Mouse (Mus musculus) heart, postnatal 0 days (tissue): ENCODE measurements around the gene Mdga2. TPM values are rescaled to one million over a fixed set of nuclear protein-coding genes. Genes with fewer than 3 reads are reported as not detected.
A peak's percentile ranks its signal among the peaks of the same experiment; 100 is the strongest.

Experiments
- ATAC-seq: fragments of 200-750 bp; cut with Nextera tagmentation; 2 replicates; pipeline ENCODE4 v1.8.0; 2017; ENCODE audit warnings: low read depth, moderate number of reproducible peaks, moderate library complexity; ENCODE audit not compliant: insufficient read depth
- DNase-seq: peaks from one replicate; pipeline ENCODE4 v3.0.0-alpha.2; 2016; ENCODE audit warnings: low spot score
- H3K27ac ChIP-seq: fragments of 300-500 bp; sonication (generic); 2 replicates; pipeline ENCODE4 v1.5.1; 2014; ENCODE audit warnings: low read depth, mild to moderate bottlenecking
- H3K27me3 ChIP-seq: fragments of 300-500 bp; sonication (generic); 2 replicates; pipeline ENCODE4 v1.6.1; 2014; ENCODE audit warnings: low read length, mixed read lengths; ENCODE audit not compliant: control insufficient read depth, insufficient read depth
- H3K36me3 ChIP-seq: fragments of 300-500 bp; sonication (generic); replicated peaks from 2 replicates; pipeline ENCODE4 v1.6.1; 2014; ENCODE audit warnings: low read length, mixed read lengths; ENCODE audit not compliant: control insufficient read depth, insufficient read depth
- H3K4me1 ChIP-seq: fragments of 300-500 bp; sonication (generic); 2 replicates; pipeline ENCODE4 v1.6.1; 2014; ENCODE audit warnings: antibody characterized with exemption; ENCODE audit not compliant: control insufficient read depth, insufficient read depth
- H3K4me2 ChIP-seq: fragments of 300-500 bp; sonication (generic); 2 replicates; pipeline ENCODE4 v1.6.1; 2014; ENCODE audit warnings: low read depth, mild to moderate bottlenecking, low read length, moderate library complexity
- H3K4me3 ChIP-seq: fragments of 300-500 bp; sonication (generic); 2 replicates; pipeline ENCODE4 v1.5.1; 2014; ENCODE audit warnings: low read depth, low read length
- H3K9ac ChIP-seq: fragments of 300-500 bp; sonication (generic); replicated peaks from 2 replicates; pipeline ENCODE4 v1.6.1; 2014; ENCODE audit warnings: low read depth, low read length, mixed read lengths
- H3K9me3 ChIP-seq: fragments of 300-500 bp; sonication (generic); replicated peaks from 2 replicates; pipeline ENCODE4 v1.6.1; 2016; ENCODE audit warnings: low read length; ENCODE audit not compliant: control insufficient read depth
- CTCF ChIP-seq: IDR thresholded peaks from 2 replicates; pipeline ENCODE4 v1.5.1; 2016; ENCODE audit warnings: antibody characterized with exemption, control low read depth, low read depth
- EP300 ChIP-seq: IDR thresholded peaks from 2 replicates; pipeline ENCODE4 v1.6.1; 2016; ENCODE audit warnings: antibody characterized with exemption, low read depth
- WGBS: fragments of 180-500 bp; shearing (Covaris S2); extraction: QIAGEN DNeasy Blood & Tissue Kit; methylation state at CpG from one replicate; pipeline ENCODE4 v1.1.7; 2014; 5-methylcytosine and 5-hydroxymethylcytosine counted together
- polyA plus RNA-seq: library from polyadenylated mRNA; unstranded; fragments of >200 nt; fragmentation: Nextera tagmentation; extraction: Ambion mirVana; gene quantifications from 2 replicates; pipeline ENCODE4 v1.2.1, GENCODE M21; 2015
- total RNA-seq: library from RNA; depleted of rRNA; stranded (reverse); fragments of >200 nt; gene quantifications from 2 replicates; pipeline ENCODE4 v1.2.3, GENCODE M21; 2014; ENCODE audit warnings: low replicate concordance; rRNA removed

Mdga2 gene
- 0.12 and 0.19 TPM in 2 replicates for total RNA-seq
- polyA plus RNA-seq, result 0.16 and 0.47 TPM in 2 replicates

DNA sequence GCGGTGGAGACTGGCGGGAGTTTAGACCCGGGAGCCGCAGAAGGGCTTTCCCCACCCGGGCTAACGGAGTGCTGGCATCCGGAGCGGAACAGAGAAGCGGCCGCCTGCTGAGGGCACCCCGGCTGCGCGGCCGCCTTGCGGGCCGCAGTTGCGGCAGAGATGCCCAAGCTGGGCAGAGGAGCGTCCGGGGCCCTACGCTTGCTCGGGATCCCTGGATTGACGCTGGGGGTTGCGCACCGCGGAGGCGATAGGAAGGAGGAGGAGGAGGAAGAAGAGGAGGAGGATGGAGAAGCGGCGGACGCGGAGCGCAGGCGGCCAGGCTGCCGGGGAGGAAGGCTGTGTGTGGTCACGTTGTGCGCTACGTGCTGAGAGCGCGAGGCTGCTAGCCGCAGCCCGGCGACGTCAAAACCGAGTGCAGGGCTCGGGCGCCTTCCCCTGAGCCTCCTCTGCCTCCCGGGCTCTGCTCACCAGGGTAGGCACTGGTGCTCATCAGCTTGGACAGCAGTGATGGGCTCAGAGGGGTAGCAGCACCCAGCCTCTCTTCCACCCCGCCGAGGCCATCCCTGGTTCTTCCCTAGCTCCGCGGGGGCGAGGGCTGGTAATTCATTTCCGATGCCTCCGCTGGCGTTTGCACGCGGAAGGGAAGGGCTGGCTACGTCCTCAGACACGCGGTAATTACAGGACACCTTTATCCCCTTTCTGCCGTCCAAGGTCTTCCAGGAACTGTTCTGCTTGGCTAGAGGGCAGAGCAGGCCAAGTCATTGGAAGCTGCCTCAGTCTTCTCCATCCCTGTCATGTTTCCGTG is at the start of gene Mdga2:
Mdga2 (minus strand) TSS at position 329 of the 805 bp plus-strand sequence.
- DNase-seq, result no peak
- TF ChIP-seq EP300 (no peak), CTCF (no peak)
- H3K9me3 ChIP-seq, result no peaks in the 10 kb centered on the region
- peaks cover 5% of the 10 kb centered on the region for H3K4me1 ChIP-seq
- ATAC-seq, result peak; percentile 40
- H3K4me3 ChIP-seq, result peak within 1 kb of the TSS; percentile 58
- H3K9ac ChIP-seq, result peak within 1 kb of the TSS; percentile 30; the same call in 1 of the 2 replicates
- H3K27me3 ChIP-seq, result peaks cover 47% of the 10 kb centered on the region
- H3K36me3 ChIP-seq, result no peaks in the 10 kb centered on the region
- WGBS, result under 1% methylated on average over 54 of the region's 61 CpGs
- no peak within 1 kb of the TSS for H3K27ac ChIP-seq
- peak within 1 kb of the TSS; percentile 94 for H3K4me2 ChIP-seq

DNA sequence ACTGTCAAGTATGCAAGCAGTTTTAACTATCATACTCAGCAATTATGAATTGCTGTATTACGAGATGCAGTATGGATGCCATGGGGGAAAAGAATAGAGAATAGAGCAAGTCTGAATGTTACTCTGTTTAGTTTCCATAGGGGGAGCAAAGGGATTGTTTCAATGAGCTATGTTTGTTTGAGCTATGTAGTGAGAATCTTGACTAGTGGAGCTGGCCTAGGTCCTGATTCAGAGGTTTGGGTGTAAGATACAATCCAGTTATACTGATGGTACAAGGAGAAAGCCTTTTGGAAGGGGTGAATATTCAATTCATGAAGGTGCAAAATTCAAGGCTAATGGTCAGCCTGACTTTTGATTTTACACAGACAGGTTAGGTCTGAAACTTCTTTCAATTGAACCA is 45.1 kb upstream of the Mdga2 start:
- Histone ChIP-seq H3K27me3 (no peaks in the 10 kb centered on the region), H3K36me3 (no peaks in the 10 kb centered on the region), H3K4me3 (no peak overlapping the region), H3K4me2 (no peak overlapping the region), H3K4me1 (no peaks in the 10 kb centered on the region), H3K9me3 (no peaks in the 10 kb centered on the region), H3K27ac (no peak overlapping the region), H3K9ac (no peak overlapping the region)
- ATAC-seq (no peak), DNase-seq (no peak)
- no peak for TF ChIP-seq CTCF
- no peak for TF ChIP-seq EP300
- 62% methylated on average over 1 of the region's 1 CpGs for WGBS

DNA sequence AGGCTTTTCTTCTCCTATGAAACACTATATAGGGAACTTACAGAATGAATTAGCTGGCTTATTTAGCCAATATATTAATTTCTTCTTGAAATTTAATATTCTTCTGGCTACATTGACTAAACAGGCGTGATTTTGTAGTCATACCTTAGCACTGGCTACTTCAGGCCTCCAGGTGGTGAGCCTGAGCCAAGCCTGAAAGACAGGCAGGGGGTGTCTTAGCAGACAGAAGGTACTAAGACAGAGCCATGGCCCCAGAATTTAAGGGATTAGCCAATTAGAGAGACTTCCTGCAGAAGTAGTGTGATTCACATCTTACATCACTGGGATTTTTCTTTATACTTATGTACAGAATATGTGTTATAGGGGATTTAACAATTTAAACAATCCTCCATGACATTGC is 1.2 kb upstream of the Mdga2 start:
- Histone ChIP-seq H3K36me3 (no peaks in the 10 kb centered on the region), H3K4me1 (peaks cover 5% of the 10 kb centered on the region), H3K9ac (no peak overlapping the region), H3K4me2 (no peak overlapping the region), H3K9me3 (no peaks in the 10 kb centered on the region), H3K4me3 (no peak overlapping the region), H3K27me3 (peaks cover 47% of the 10 kb centered on the region), H3K27ac (no peak overlapping the region)
- DNase-seq (no peak), ATAC-seq (no peak)
- TF ChIP-seq CTCF (no peak), EP300 (no peak)
- 48% methylated on average over 1 of the region's 1 CpGs for WGBS

DNA sequence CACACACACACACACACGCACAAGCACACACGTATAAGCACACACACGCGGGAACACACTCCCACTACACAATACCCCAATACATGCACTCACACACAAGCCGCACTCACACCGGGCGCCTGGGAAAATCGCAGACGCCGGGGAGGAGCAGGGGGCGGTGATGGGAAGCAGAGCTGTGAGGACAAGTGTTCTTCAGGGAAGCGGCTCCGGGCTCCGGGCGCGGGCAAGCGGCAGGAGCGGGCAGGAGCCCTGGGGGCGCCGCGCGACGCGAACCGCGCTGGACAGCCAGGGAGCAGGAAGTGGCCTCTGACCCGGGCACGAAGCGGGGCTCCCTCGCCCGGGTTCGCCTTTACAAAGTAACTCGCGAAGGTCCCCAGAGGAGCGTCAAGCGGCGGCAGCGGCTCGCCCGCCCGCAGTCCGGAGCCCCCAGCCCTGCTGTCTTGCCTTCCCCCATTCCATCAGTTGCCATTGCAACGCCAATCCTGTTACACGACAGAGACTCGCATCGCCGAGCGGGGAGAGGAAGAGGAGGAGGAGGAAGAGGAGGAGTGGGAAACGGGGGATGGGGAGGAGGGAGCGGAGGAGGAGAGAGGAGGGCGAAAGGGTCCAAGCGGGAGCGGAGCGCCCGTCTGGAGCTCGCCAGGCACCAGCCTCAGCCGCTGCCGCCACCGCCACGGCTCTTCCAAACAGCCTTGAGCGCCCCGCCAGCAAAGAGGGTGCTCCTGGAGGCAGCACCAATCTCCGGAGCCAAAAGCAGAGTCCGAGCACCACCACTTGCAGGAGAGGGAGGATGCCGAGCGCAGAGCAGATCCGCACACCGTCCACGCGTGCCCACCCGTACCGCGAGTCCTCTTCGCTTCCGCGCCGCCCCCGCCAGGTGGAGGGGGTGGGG is 774 bp downstream of the Mdga2 start:
- under 1% methylated on average over 76 of the region's 78 CpGs for WGBS
- Histone ChIP-seq H3K4me1 (peaks cover 5% of the 10 kb centered on the region), H3K9ac (no peak overlapping the region), H3K36me3 (no peaks in the 10 kb centered on the region), H3K4me3 (peak overlapping the region; percentile 58), H3K27me3 (peaks cover 47% of the 10 kb centered on the region), H3K9me3 (no peaks in the 10 kb centered on the region), H3K27ac (no peak overlapping the region), H3K4me2 (peak overlapping the region; percentile 94)
- DNase-seq (no peak), ATAC-seq (peak; percentile 30; the same call in 1 of the 2 replicates)
- TF ChIP-seq CTCF, result no peak
- TF ChIP-seq EP300, result no peak

DNA sequence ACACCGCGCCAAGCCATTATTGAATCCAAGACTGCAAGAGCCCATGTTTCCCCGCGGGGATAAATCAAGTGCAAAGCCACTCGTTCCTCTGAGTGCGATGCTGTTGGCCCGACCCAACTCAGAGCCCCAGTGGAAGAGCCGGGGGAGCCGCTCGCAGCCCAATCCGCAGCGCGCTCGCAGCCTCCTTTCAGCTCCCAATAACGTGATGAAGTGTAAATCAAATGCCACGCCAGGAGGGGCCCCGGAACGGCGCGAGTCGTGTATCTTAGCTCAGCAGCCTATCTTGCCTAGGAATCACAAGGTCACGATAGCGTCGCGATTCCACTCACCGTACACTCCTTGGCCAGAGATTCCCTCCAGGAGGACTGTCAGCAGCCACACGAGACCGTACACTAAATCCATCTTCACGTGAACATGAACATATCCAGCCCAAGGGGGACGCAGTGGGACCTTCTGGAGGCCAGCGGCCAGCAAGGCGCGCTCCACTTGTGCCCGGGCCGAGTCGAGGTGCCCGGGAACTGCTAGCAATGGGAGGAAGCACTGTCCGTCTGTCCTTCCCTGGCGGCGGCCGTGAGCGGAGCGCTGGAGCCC is 1.6 kb downstream of the Mdga2 start:
- TF ChIP-seq EP300 (no peak), CTCF (no peak)
- 0 out of 2 replicates have a peak, but pooled peaks have one; percentile 49 for ATAC-seq
- Histone ChIP-seq H3K27me3 (peaks cover 47% of the 10 kb centered on the region), H3K9me3 (no peaks in the 10 kb centered on the region), H3K4me3 (peak overlapping the region; percentile 58), H3K4me2 (peak overlapping the region; percentile 94), H3K36me3 (no peaks in the 10 kb centered on the region), H3K4me1 (peaks cover 5% of the 10 kb centered on the region), H3K9ac (no peak overlapping the region), H3K27ac (no peak overlapping the region)
- no peak for DNase-seq
- WGBS, result under 1% methylated on average over 42 of the region's 43 CpGs
